14 mouse cellular contexts compared by ENCODE assay signal in the genomic region with DNA sequence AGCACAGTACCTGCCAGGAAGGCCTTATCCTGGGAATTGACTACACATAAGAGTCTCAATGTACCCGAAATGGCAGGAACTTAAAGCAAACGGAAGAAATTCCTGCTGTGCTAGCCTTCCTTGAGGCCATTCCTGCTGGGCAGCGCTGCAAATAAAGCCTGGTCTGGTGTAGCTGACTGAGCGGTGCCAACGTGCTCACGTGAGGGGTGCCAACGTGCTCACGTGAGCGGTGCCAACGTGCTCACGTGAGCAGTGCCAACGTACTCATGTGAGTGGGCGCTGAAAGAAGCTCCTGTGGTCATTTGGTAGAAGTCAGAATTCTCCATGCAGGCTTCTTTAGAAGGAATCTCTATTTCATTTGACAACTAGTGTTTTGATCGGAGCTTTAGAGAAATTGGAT.
"Had no signal": no experiment of that assay in that cellular context is flagged by ENCODE, and none has a peak within 500 bp of the region (broad histone marks: within the 10 kb centered on the region; RNA-seq: fewer than 3 reads in every experiment).

No protein-coding gene starts in this region.

- H3K4me2 ChIP-seq: limb, embryonic 12.5 days; liver, embryonic 13.5 days; lung, embryonic 15.5 days; midbrain, embryonic 11.5 days; midbrain, embryonic 15.5 days had no signal

- H3K9me3 ChIP-seq: limb, embryonic 12.5 days; liver, embryonic 13.5 days; lung, embryonic 15.5 days; megakaryocyte, embryonic 14.5 days; midbrain, embryonic 15.5 days had no signal

- H3K9ac ChIP-seq: limb, embryonic 12.5 days; liver, embryonic 13.5 days; liver, postnatal 0 days; lung, embryonic 15.5 days; midbrain, embryonic 15.5 days had no signal

- H3K4me1 ChIP-seq: liver, embryonic 13.5 days; megakaryocyte, embryonic 14.5 days had no signal

- H3K27me3 ChIP-seq: limb, embryonic 12.5 days; liver, embryonic 13.5 days; lung, embryonic 15.5 days; megakaryocyte, embryonic 14.5 days; midbrain, embryonic 15.5 days had no signal

- ATAC-seq: liver, postnatal 0 days; midbrain, embryonic 15.5 days had no signal

- H3K27ac ChIP-seq: liver, embryonic 13.5 days; macrophage; stomach, postnatal 0 days had no signal

- DNase-seq: kidney, postnatal 25 days; liver; liver, embryonic 13.5 days; liver, postnatal 0 days; lung, postnatal 14 days; thymus, adult 2 months; thymus, postnatal 25 days had no signal

- H3K4me3 ChIP-seq: limb, embryonic 12.5 days; liver, embryonic 13.5 days; lung, embryonic 15.5 days; megakaryocyte, embryonic 14.5 days; midbrain, embryonic 15.5 days had no signal

- H3K36me3 ChIP-seq: limb, embryonic 12.5 days; liver, embryonic 13.5 days; lung, embryonic 15.5 days; midbrain, embryonic 15.5 days had no signal
